Mouse (Mus musculus): ENCODE measurements around the gene Lce1f. TPM values are rescaled to one million over a fixed set of nuclear protein-coding genes. Genes with fewer than 3 reads are reported as not detected.
"Not testable (repeated sequence)": the region's sequence is repeated elsewhere in the genome, so short reads cannot be mapped to it uniquely, and the experiment has no call there.

The Lce1f gene
- polyA plus RNA-seq, 1 experiment from 2014 or later, result not detected

GRCm38 (mm10) chr3:92691688-92692087 lies 28.5 kb downstream of the Lce1f start:
- no peaks in the 10 kb centered on the region for H3K9me3 ChIP-seq (replicated peaks; ENCODE audit: control insufficient read depth, low read length)
- no peaks in the 10 kb centered on the region for H3K36me3 ChIP-seq (ENCODE audit: control insufficient read depth, insufficient read depth)
- no peak overlapping the region for H3K4me2 ChIP-seq (ENCODE audit: low read depth, low read length)
- H3K27ac ChIP-seq (ENCODE audit: low read length), result no peak overlapping the region
- no peak overlapping the region for H3K9ac ChIP-seq (ENCODE audit: low read length)
- no peak for ATAC-seq (replicated peaks; ENCODE audit: extremely low read depth, insufficient read depth, low FRiP score)
- H3K27me3 ChIP-seq (ENCODE audit: control insufficient read depth, insufficient read depth, low read length), result no peaks in the 10 kb centered on the region
- H3K4me1 ChIP-seq (ENCODE audit: control insufficient read depth, insufficient read depth, low read length), result no peaks in the 10 kb centered on the region
- no peak overlapping the region for H3K4me3 ChIP-seq (ENCODE audit: low read length)

- H3K9me3 ChIP-seq (replicated peaks; ENCODE audit: control insufficient read depth, low read length), result not testable (repeated sequence)
- WGBS, result 62% methylated on average over 16 of the region's 16 CpGs
These were observed 31.0 kb downstream of the Lce1f start for GRCm38 (mm10) chr3:92689154-92689553.

GRCm38 (mm10) chr3:92687110-92687509 lies 33.0 kb downstream of the Lce1f start, which contains the start of gene Lce1d:
Gene Lce1d (minus strand): TSS chr3:92687210.
- no peaks in the 10 kb centered on the region for H3K4me1 ChIP-seq (ENCODE audit: control insufficient read depth, insufficient read depth, low read length)
- WGBS, result 62% methylated on average over 2 of the region's 2 CpGs
- H3K4me3 ChIP-seq (ENCODE audit: low read length), result no peak within 1 kb of the TSS
- H3K36me3 ChIP-seq (ENCODE audit: control insufficient read depth, insufficient read depth), result no peaks in the 10 kb centered on the region
- H3K27ac ChIP-seq (ENCODE audit: low read length), result no peak within 1 kb of the TSS
- no peak for ATAC-seq (replicated peaks; ENCODE audit: extremely low read depth, insufficient read depth, low FRiP score)
- no peaks in the 10 kb centered on the region for H3K9me3 ChIP-seq (replicated peaks; ENCODE audit: control insufficient read depth, low read length)
- H3K9ac ChIP-seq (ENCODE audit: low read length), result no peak within 1 kb of the TSS
- no peaks in the 10 kb centered on the region for H3K27me3 ChIP-seq (ENCODE audit: control insufficient read depth, insufficient read depth, low read length)
- no peak within 1 kb of the TSS for H3K4me2 ChIP-seq (ENCODE audit: low read depth, low read length)

More at GRCm38 (mm10) chr3:92689154-92689553, 31.0 kb downstream of the Lce1f start:
- not testable (repeated sequence) for H3K4me1 ChIP-seq (ENCODE audit: control insufficient read depth, insufficient read depth, low read length); H3K4me2 ChIP-seq (ENCODE audit: low read depth, low read length); H3K4me3 ChIP-seq (ENCODE audit: low read length); ATAC-seq (replicated peaks; ENCODE audit: extremely low read depth, insufficient read depth, low FRiP score); H3K36me3 ChIP-seq (ENCODE audit: control insufficient read depth, insufficient read depth); H3K27me3 ChIP-seq (ENCODE audit: control insufficient read depth, insufficient read depth, low read length); H3K27ac ChIP-seq (ENCODE audit: low read length); H3K9ac ChIP-seq (ENCODE audit: low read length)

GRCm38 (mm10) chr3:92678947-92679346 lies 41.2 kb downstream of the Lce1f start, which contains the start of gene Lce1c:
Gene Lce1c (plus strand): TSS chr3:92679247.
- Histone ChIP-seq H3K36me3 (ENCODE audit: control insufficient read depth, insufficient read depth) (no peaks in the 10 kb centered on the region), H3K9ac (ENCODE audit: low read length) (no peak within 1 kb of the TSS), H3K4me1 (ENCODE audit: control insufficient read depth, insufficient read depth, low read length) (no peaks in the 10 kb centered on the region), H3K27ac (ENCODE audit: low read length) (no peak within 1 kb of the TSS), H3K27me3 (ENCODE audit: control insufficient read depth, insufficient read depth, low read length) (no peaks in the 10 kb centered on the region), H3K4me2 (ENCODE audit: low read depth, low read length) (no peak within 1 kb of the TSS), H3K4me3 (ENCODE audit: low read length) (no peak within 1 kb of the TSS), H3K9me3 (replicated peaks; ENCODE audit: control insufficient read depth, low read length) (no peaks in the 10 kb centered on the region)
- WGBS, result 73% methylated on average over 4 of the region's 4 CpGs
- ATAC-seq (replicated peaks; ENCODE audit: extremely low read depth, insufficient read depth, low FRiP score), result no peak

- no peak within 1 kb of the TSS for H3K27ac ChIP-seq (ENCODE audit: low read length)
- H3K27me3 ChIP-seq (ENCODE audit: control insufficient read depth, insufficient read depth, low read length), result no peaks in the 10 kb centered on the region
- H3K36me3 ChIP-seq (ENCODE audit: control insufficient read depth, insufficient read depth), result no peaks in the 10 kb centered on the region
- H3K4me1 ChIP-seq (ENCODE audit: control insufficient read depth, insufficient read depth, low read length), result no peaks in the 10 kb centered on the region
- no peak for ATAC-seq (replicated peaks; ENCODE audit: extremely low read depth, insufficient read depth, low FRiP score)
- H3K9me3 ChIP-seq (replicated peaks; ENCODE audit: control insufficient read depth, low read length), result no peaks in the 10 kb centered on the region
- no peak within 1 kb of the TSS for H3K4me3 ChIP-seq (ENCODE audit: low read length)
- H3K4me2 ChIP-seq (ENCODE audit: low read depth, low read length), result no peak within 1 kb of the TSS
- H3K9ac ChIP-seq (ENCODE audit: low read length), result no peak within 1 kb of the TSS
These were observed 49.9 kb downstream of the Lce1f start, which contains the start of gene Lce1a2 for GRCm38 (mm10) chr3:92670215-92670614. Gene Lce1a2 (minus strand): TSS chr3:92670315.

Other genes with a start within 250 kb of the Lce1f start
- 1.2 and 1.6 TPM in 2 replicates for gene Sprr1a, start 234.5 kb downstream of the Lce1f start, polyA plus RNA-seq (2015; fragmentation: Nextera tagmentation; extraction: Ambion mirVana)
- not detected in 2 replicates for gene Sprr4, start 219.9 kb downstream of the Lce1f start, polyA plus RNA-seq (2015; fragmentation: Nextera tagmentation; extraction: Ambion mirVana)
- not detected in 2 replicates for gene 2310046K23Rik, start 185.8 kb downstream of the Lce1f start, polyA plus RNA-seq (2015; fragmentation: Nextera tagmentation; extraction: Ambion mirVana)
- gene Ivl, start 146.6 kb downstream of the Lce1f start, polyA plus RNA-seq (2015; fragmentation: Nextera tagmentation; extraction: Ambion mirVana), result 0.14 TPM in 1 of 2 replicates, not detected in the other
- not detected in 2 replicates for gene Smcp, start 131.4 kb downstream of the Lce1f start, polyA plus RNA-seq (2015; fragmentation: Nextera tagmentation; extraction: Ambion mirVana)
- gene 2210017I01Rik, start 112.9 kb downstream of the Lce1f start, polyA plus RNA-seq (2015; fragmentation: Nextera tagmentation; extraction: Ambion mirVana), result not detected in 2 replicates
- gene Lce6a, start 98.7 kb downstream of the Lce1f start, polyA plus RNA-seq (2015; fragmentation: Nextera tagmentation; extraction: Ambion mirVana), result not detected in 2 replicates
- gene Lce1a1, start 72.0 kb downstream of the Lce1f start, polyA plus RNA-seq (2015; fragmentation: Nextera tagmentation; extraction: Ambion mirVana), result not detected in 2 replicates
- gene Lce1b, start 63.4 kb downstream of the Lce1f start, polyA plus RNA-seq (2015; fragmentation: Nextera tagmentation; extraction: Ambion mirVana), result not detected in 2 replicates
- not detected in 2 replicates for gene Lce1a2, start 50.0 kb downstream of the Lce1f start, polyA plus RNA-seq (2015; fragmentation: Nextera tagmentation; extraction: Ambion mirVana)
- not detected in 2 replicates for gene Lce1c, start 41.1 kb downstream of the Lce1f start, polyA plus RNA-seq (2015; fragmentation: Nextera tagmentation; extraction: Ambion mirVana)
- gene Lce1d, start 33.1 kb downstream of the Lce1f start, polyA plus RNA-seq (2015; fragmentation: Nextera tagmentation; extraction: Ambion mirVana), result not detected in 2 replicates
- gene Lce1e, start 11.3 kb downstream of the Lce1f start, polyA plus RNA-seq (2015; fragmentation: Nextera tagmentation; extraction: Ambion mirVana), result not detected in 2 replicates
- gene Gm38119, start 18.7 kb upstream of the Lce1f start, polyA plus RNA-seq (2015; fragmentation: Nextera tagmentation; extraction: Ambion mirVana), result not detected in 2 replicates
- 0.16 TPM in 1 of 2 replicates, not detected in the other for gene Lce1g, start 32.0 kb upstream of the Lce1f start, polyA plus RNA-seq (2015; fragmentation: Nextera tagmentation; extraction: Ambion mirVana)
- not detected in 2 replicates for gene Lce1h, start 44.7 kb upstream of the Lce1f start, polyA plus RNA-seq (2015; fragmentation: Nextera tagmentation; extraction: Ambion mirVana)
- not detected in 2 replicates for gene Lce1i, start 58.5 kb upstream of the Lce1f start, polyA plus RNA-seq (2015; fragmentation: Nextera tagmentation; extraction: Ambion mirVana)
- not detected in 2 replicates for gene Lce1j, start 70.2 kb upstream of the Lce1f start, polyA plus RNA-seq (2015; fragmentation: Nextera tagmentation; extraction: Ambion mirVana)
- gene Lce1k, start 87.5 kb upstream of the Lce1f start, polyA plus RNA-seq (2015; fragmentation: Nextera tagmentation; extraction: Ambion mirVana), result not detected in 2 replicates
- gene Kprp, start 106.9 kb upstream of the Lce1f start, polyA plus RNA-seq (2015; fragmentation: Nextera tagmentation; extraction: Ambion mirVana), result 0.08 TPM in 1 of 2 replicates, not detected in the other
- gene Lce1l, start 130.9 kb upstream of the Lce1f start, polyA plus RNA-seq (2015; fragmentation: Nextera tagmentation; extraction: Ambion mirVana), result not detected in 2 replicates
- gene 2310050C09Rik, start 149.9 kb upstream of the Lce1f start, polyA plus RNA-seq (2015; fragmentation: Nextera tagmentation; extraction: Ambion mirVana), result not detected in 2 replicates
- gene Lce3a, start 205.9 kb upstream of the Lce1f start, polyA plus RNA-seq (2015; fragmentation: Nextera tagmentation; extraction: Ambion mirVana), result not detected in 2 replicates
- gene Lce3b, start 212.6 kb upstream of the Lce1f start, polyA plus RNA-seq (2015; fragmentation: Nextera tagmentation; extraction: Ambion mirVana), result not detected in 2 replicates
- gene Lce3c, start 224.1 kb upstream of the Lce1f start, polyA plus RNA-seq (2015; fragmentation: Nextera tagmentation; extraction: Ambion mirVana), result not detected in 2 replicates
- not detected in 2 replicates for gene Lce3d, start 237.0 kb upstream of the Lce1f start, polyA plus RNA-seq (2015; fragmentation: Nextera tagmentation; extraction: Ambion mirVana)
- gene Lce3e, start 246.7 kb upstream of the Lce1f start, polyA plus RNA-seq (2015; fragmentation: Nextera tagmentation; extraction: Ambion mirVana), result not detected in 2 replicates